Mouse (Mus musculus): ENCODE results near the gene Atp5h. TPM values are rescaled to one million over a fixed set of nuclear protein-coding genes. Genes with fewer than 3 reads are reported as not detected.
A peak's percentile ranks its signal among the peaks of the same experiment; 100 is the strongest.

Gene Atp5h
- polyA plus RNA-seq, 1 experiment from 2014 or later, result 1,000 TPM

- H3K9ac ChIP-seq, result peak overlapping the region; percentile 96
Observed at GRCm38 (mm10) chr11:115420336-115421190, 801 bp upstream of the Atp5h start.

GRCm38 (mm10) chr11:115409556-115409955 lies 10.2 kb downstream of the Atp5h start:
- no peaks in the 10 kb centered on the region for H3K27me3 ChIP-seq
- peaks cover 69% of the 10 kb centered on the region for H3K4me1 ChIP-seq
- no peaks in the 10 kb centered on the region for H3K9me3 ChIP-seq (replicated peaks)
- peaks cover 42% of the 10 kb centered on the region for H3K36me3 ChIP-seq (ENCODE audit: poor library complexity, severe bottlenecking)
- H3K9ac ChIP-seq, result peak overlapping the region; percentile 54
- H3K4me2 ChIP-seq, result peak overlapping the region; percentile 29
- 0 out of 2 replicates have a peak overlapping the region, but pooled peaks have one; percentile 4 for H3K4me3 ChIP-seq
- peak overlapping the region; percentile 90 for H3K27ac ChIP-seq
- peak; percentile 11; the same call in 1 of the 2 replicates for ATAC-seq
- WGBS, result 4% methylated on average over 7 of the region's 7 CpGs

More at GRCm38 (mm10) chr11:115420336-115421190, 801 bp upstream of the Atp5h start:
- H3K4me1 ChIP-seq, result peaks cover 33% of the 10 kb centered on the region
- H3K27me3 ChIP-seq, result no peaks in the 10 kb centered on the region
- peak overlapping the region; percentile 94 for H3K4me3 ChIP-seq
- H3K9me3 ChIP-seq (replicated peaks), result no peaks in the 10 kb centered on the region
- H3K4me2 ChIP-seq, result peak overlapping the region; percentile 92
- peaks cover 56% of the 10 kb centered on the region for H3K36me3 ChIP-seq (ENCODE audit: poor library complexity, severe bottlenecking)
- ATAC-seq, result peak; percentile 63
- H3K27ac ChIP-seq, result peak overlapping the region; percentile 80
- WGBS, result 2% methylated on average over 45 of the region's 45 CpGs

- Histone ChIP-seq H3K4me3 (no peak overlapping the region), H3K4me2 (0 out of 2 replicates have a peak overlapping the region, but pooled peaks have one; percentile 29), H3K9ac (0 out of 2 replicates have a peak overlapping the region, but pooled peaks have one; percentile 54), H3K27ac (peak overlapping the region; percentile 90), H3K27me3 (no peaks in the 10 kb centered on the region), H3K36me3 (ENCODE audit: poor library complexity, severe bottlenecking) (peaks cover 42% of the 10 kb centered on the region), H3K9me3 (replicated peaks) (no peaks in the 10 kb centered on the region), H3K4me1 (peaks cover 73% of the 10 kb centered on the region)
- WGBS, result 61% methylated on average over 6 of the region's 6 CpGs
- ATAC-seq, result no peak
Observed at GRCm38 (mm10) chr11:115408266-115408920, 11.4 kb downstream of the Atp5h start.

- no peak overlapping the region for H3K4me2 ChIP-seq
- WGBS, result 94% methylated on average over 17 of the region's 17 CpGs
Observed at GRCm38 (mm10) chr11:115406858-115407401, 12.8 kb downstream of the Atp5h start.

GRCm38 (mm10) chr11:115405723-115406122 lies 14.0 kb downstream of the Atp5h start:
- Histone ChIP-seq H3K36me3 (ENCODE audit: poor library complexity, severe bottlenecking) (peaks cover 35% of the 10 kb centered on the region), H3K27me3 (no peaks in the 10 kb centered on the region), H3K4me3 (no peak overlapping the region), H3K9ac (no peak overlapping the region), H3K9me3 (replicated peaks) (no peaks in the 10 kb centered on the region), H3K4me1 (peaks cover 58% of the 10 kb centered on the region), H3K27ac (no peak overlapping the region), H3K4me2 (no peak overlapping the region)
- 94% methylated on average over 6 of the region's 6 CpGs for WGBS
- ATAC-seq, result no peak

More at GRCm38 (mm10) chr11:115406858-115407401, 12.8 kb downstream of the Atp5h start:
- Histone ChIP-seq H3K36me3 (ENCODE audit: poor library complexity, severe bottlenecking) (peaks cover 42% of the 10 kb centered on the region), H3K9me3 (replicated peaks) (no peaks in the 10 kb centered on the region), H3K4me1 (peaks cover 68% of the 10 kb centered on the region), H3K9ac (no peak overlapping the region), H3K27ac (no peak overlapping the region), H3K4me3 (no peak overlapping the region), H3K27me3 (no peaks in the 10 kb centered on the region)
- no peak for ATAC-seq

GRCm38 (mm10) chr11:115403338-115404124 lies 16.2 kb downstream of the Atp5h start, which contains the start of gene Mrpl58:
TSS of gene Mrpl58 (plus strand) at chr11:115403752.
- H3K4me1 ChIP-seq, result peaks cover 38% of the 10 kb centered on the region
- peak within 1 kb of the TSS; percentile 67 for H3K4me3 ChIP-seq
- peak within 1 kb of the TSS; percentile 67 for H3K4me2 ChIP-seq
- 2% methylated on average over 50 of the region's 50 CpGs for WGBS
- H3K27me3 ChIP-seq, result no peaks in the 10 kb centered on the region
- H3K9ac ChIP-seq, result peak within 1 kb of the TSS; percentile 86
- peak within 1 kb of the TSS; percentile 80 for H3K27ac ChIP-seq
- no peaks in the 10 kb centered on the region for H3K9me3 ChIP-seq (replicated peaks)
- ATAC-seq, result peak; percentile 92
- H3K36me3 ChIP-seq (ENCODE audit: poor library complexity, severe bottlenecking), result peaks cover 29% of the 10 kb centered on the region

GRCm38 (mm10) chr11:115400630-115401391 lies 19.0 kb downstream of the Atp5h start:
- H3K4me2 ChIP-seq, result peak overlapping the region; percentile 4; the same call in 1 of the 2 replicates
- H3K36me3 ChIP-seq (ENCODE audit: poor library complexity, severe bottlenecking), result peaks cover 13% of the 10 kb centered on the region
- peak overlapping the region; percentile 22; the same call in 1 of the 2 replicates for H3K9ac ChIP-seq
- ATAC-seq, result no peak
- 46% methylated on average over 11 of the region's 11 CpGs for WGBS
- H3K27ac ChIP-seq, result peak overlapping the region; percentile 49
- no peak overlapping the region for H3K4me3 ChIP-seq
- H3K27me3 ChIP-seq, result no peaks in the 10 kb centered on the region
- no peaks in the 10 kb centered on the region for H3K9me3 ChIP-seq (replicated peaks)
- H3K4me1 ChIP-seq, result peaks cover 26% of the 10 kb centered on the region

- peaks cover 17% of the 10 kb centered on the region for H3K36me3 ChIP-seq (ENCODE audit: poor library complexity, severe bottlenecking)
- no peak for ATAC-seq
- H3K27ac ChIP-seq, result peak overlapping the region; percentile 49; the same call in 1 of the 2 replicates
- peaks cover 19% of the 10 kb centered on the region for H3K4me1 ChIP-seq
- no peak overlapping the region for H3K4me3 ChIP-seq
- H3K9ac ChIP-seq, result no peak overlapping the region
- 68% methylated on average over 3 of the region's 3 CpGs for WGBS
- no peaks in the 10 kb centered on the region for H3K9me3 ChIP-seq (replicated peaks)
- H3K4me2 ChIP-seq, result no peak overlapping the region
- no peaks in the 10 kb centered on the region for H3K27me3 ChIP-seq
Observed at GRCm38 (mm10) chr11:115400126-115400525, 19.6 kb downstream of the Atp5h start.

- no peak overlapping the region for H3K27ac ChIP-seq
- no peak overlapping the region for H3K4me3 ChIP-seq
- WGBS, result 87% methylated on average over 7 of the region's 7 CpGs
- ATAC-seq, result no peak
- H3K36me3 ChIP-seq (ENCODE audit: poor library complexity, severe bottlenecking), result peaks cover 37% of the 10 kb centered on the region
- no peaks in the 10 kb centered on the region for H3K27me3 ChIP-seq
- no peak overlapping the region for H3K4me2 ChIP-seq
- H3K9me3 ChIP-seq (replicated peaks), result no peaks in the 10 kb centered on the region
- peaks cover 7% of the 10 kb centered on the region for H3K4me1 ChIP-seq
- no peak overlapping the region for H3K9ac ChIP-seq
Observed at GRCm38 (mm10) chr11:115398085-115398484, 21.7 kb downstream of the Atp5h start.

GRCm38 (mm10) chr11:115393721-115394325 lies 25.9 kb downstream of the Atp5h start:
- H3K9me3 ChIP-seq (replicated peaks), result no peaks in the 10 kb centered on the region
- ATAC-seq, result no peak
- no peaks in the 10 kb centered on the region for H3K27me3 ChIP-seq
- H3K4me1 ChIP-seq, result no peaks in the 10 kb centered on the region
- H3K27ac ChIP-seq, result no peak overlapping the region
- H3K36me3 ChIP-seq (ENCODE audit: poor library complexity, severe bottlenecking), result peaks cover 71% of the 10 kb centered on the region
- no peak overlapping the region for H3K9ac ChIP-seq
- no peak overlapping the region for H3K4me3 ChIP-seq
- 71% methylated on average over 34 of the region's 34 CpGs for WGBS
- H3K4me2 ChIP-seq, result no peak overlapping the region

Measured in forebrain, embryonic 13.5 days (tissue).